Mouse (Mus musculus) C2C12 (cell line): ENCODE results near the gene Slc25a36. TPM values are rescaled to one million over a fixed set of nuclear protein-coding genes. Genes with fewer than 3 reads are reported as not detected.

Experiments
- H3K27me3 ChIP-seq: one replicate; pipeline ENCODE4 v1.6.1; 2011; ENCODE audit not compliant: control insufficient read depth, insufficient read depth, insufficient read length
- H3K36me3 ChIP-seq: one replicate; pipeline ENCODE4 v1.6.1; 2011; ENCODE audit not compliant: control insufficient read depth, insufficient read depth
- H3K4me3 ChIP-seq: one replicate; pipeline ENCODE4 v1.5.1; 2011; ENCODE audit warnings: mild to moderate bottlenecking, control low read depth; ENCODE audit not compliant: poor library complexity, insufficient read depth, severe bottlenecking
- H3K79me2 ChIP-seq: one replicate; pipeline ENCODE4 v1.6.1; 2011; ENCODE audit not compliant: control insufficient read depth, insufficient read depth
- H3K79me3 ChIP-seq: one replicate; pipeline ENCODE4 v1.6.1; 2011; ENCODE audit warnings: low read depth, control low read depth
- H3ac ChIP-seq: one replicate; pipeline ENCODE3; 2011; ENCODE audit warnings: low read depth; ENCODE audit not compliant: control insufficient read depth, insufficient read length
- CEBPB ChIP-seq: IDR thresholded peaks from one replicate; pipeline ENCODE4 v1.6.1; 2011; ENCODE audit warnings: low read depth, mild to moderate bottlenecking, control low read depth, moderate library complexity
- CTCF ChIP-seq: IDR thresholded peaks from one replicate; pipeline ENCODE4 v1.5.1; 2011; ENCODE audit not compliant: control insufficient read depth, insufficient read depth, insufficient read length
- FOSL1 ChIP-seq: IDR thresholded peaks from one replicate; pipeline ENCODE4 v1.8.0; 2011; ENCODE audit warnings: mild to moderate bottlenecking, low read length; ENCODE audit not compliant: poor library complexity, insufficient read depth, severe bottlenecking
- MAX ChIP-seq: IDR thresholded peaks from one replicate; pipeline ENCODE4 v1.6.1; 2011; ENCODE audit warnings: mild to moderate bottlenecking, control low read depth
- MYOD1 ChIP-seq: IDR thresholded peaks from one replicate; pipeline ENCODE4 v1.6.1; 2011; ENCODE audit warnings: low read depth; ENCODE audit not compliant: control insufficient read depth, insufficient read length
- MYOG ChIP-seq: IDR thresholded peaks from one replicate; pipeline ENCODE4 v1.6.1; 2011; ENCODE audit not compliant: control insufficient read depth, insufficient read length; ENCODE audit errors: extremely low read depth
- USF1 ChIP-seq: IDR thresholded peaks from one replicate; pipeline ENCODE4 v1.6.1; 2011; ENCODE audit warnings: low read depth, mild to moderate bottlenecking, control low read depth, moderate library complexity
- polyA plus RNA-seq: library from polyadenylated mRNA; unstranded; fragments of >200 nt; fragmentation: generic; extraction: Trizol; gene quantifications from one replicate; pipeline ENCODE4 v1.2.1, GENCODE M21; 2012; ENCODE audit warnings: missing spikeins

Slc25a36 gene
- polyA plus RNA-seq, 1 experiment = 4.9 TPM

DNA sequence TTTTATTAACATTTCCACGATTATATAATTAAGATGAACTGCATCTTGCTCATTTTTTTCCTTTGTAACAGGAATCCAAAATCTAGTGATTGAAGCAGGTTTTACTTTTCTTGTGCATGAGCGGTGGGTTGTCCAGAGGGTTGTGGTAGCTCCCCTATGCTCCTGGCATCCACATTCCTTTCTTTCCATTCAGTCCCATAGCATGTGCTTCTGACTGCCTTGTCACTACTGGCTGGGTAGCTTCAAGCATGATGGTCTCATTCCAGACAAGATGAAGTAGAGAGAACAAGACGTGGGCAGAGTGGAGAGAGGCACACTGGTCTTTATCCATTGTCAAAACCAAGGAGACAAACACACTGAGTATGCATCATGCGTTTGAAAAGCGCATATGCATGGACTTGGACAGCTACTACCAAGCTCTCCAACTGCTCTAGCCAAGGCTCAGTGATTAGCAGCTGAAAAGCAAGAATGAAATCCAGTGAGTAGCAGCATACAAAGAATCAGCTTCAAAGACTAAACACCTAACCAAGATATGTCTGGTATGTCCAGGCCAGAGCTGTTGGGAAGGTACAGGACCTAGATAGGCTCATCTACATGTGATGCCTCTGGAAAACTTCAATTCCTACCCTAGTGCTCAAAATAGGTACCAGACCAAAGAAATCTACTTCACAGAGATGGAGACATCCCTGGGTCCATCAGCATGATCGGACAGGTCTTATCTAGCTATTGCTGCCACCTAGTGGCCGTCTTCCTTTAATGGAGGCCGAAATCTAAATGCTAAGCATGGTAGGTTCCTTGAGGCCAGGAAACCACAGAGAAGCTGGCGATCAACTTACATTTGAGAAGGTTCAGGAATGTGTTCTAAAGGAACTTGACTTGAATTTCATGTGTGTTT is 42.5 kb downstream of the Slc25a36 start:
- Histone ChIP-seq H3K36me3 (no peaks in the 10 kb centered on the region), H3K79me2 (no peaks in the 10 kb centered on the region), H3K79me3 (no peaks in the 10 kb centered on the region), H3ac (no peak overlapping the region), H3K4me3 (no peak overlapping the region), H3K27me3 (no peaks in the 10 kb centered on the region)
- TF ChIP-seq MYOD1 = no peak
- peak; percentile 43 for TF ChIP-seq CTCF

DNA sequence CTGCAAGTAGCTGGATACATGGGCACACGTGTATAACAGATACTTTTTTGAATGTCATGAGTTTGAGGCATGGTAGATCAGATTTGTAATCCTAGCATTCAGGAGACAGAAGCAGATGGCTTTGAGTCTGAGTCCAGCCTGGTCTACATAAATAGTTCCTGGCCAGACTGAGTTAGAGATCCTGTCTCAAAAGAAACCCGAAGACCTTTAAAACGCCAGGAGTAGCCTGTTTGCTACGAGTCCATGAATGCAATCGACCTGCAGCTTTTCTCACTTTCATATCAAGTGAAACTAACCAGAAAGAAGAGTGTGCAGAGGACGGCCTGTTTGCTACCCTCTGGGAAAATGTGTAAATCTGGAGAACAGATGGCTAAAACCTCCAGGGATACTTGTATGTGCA is 43.2 kb downstream of the Slc25a36 start:
- no peaks in the 10 kb centered on the region for H3K36me3 ChIP-seq
- H3K79me2 ChIP-seq = no peaks in the 10 kb centered on the region
- no peaks in the 10 kb centered on the region for H3K79me3 ChIP-seq
- H3ac ChIP-seq = no peak overlapping the region
- H3K27me3 ChIP-seq = no peaks in the 10 kb centered on the region
- no peak overlapping the region for H3K4me3 ChIP-seq
- TF ChIP-seq USF1 (no peak), CEBPB (no peak), CTCF (no peak), MYOG (no peak), MAX (no peak), FOSL1 (no peak), MYOD1 (no peak)

DNA sequence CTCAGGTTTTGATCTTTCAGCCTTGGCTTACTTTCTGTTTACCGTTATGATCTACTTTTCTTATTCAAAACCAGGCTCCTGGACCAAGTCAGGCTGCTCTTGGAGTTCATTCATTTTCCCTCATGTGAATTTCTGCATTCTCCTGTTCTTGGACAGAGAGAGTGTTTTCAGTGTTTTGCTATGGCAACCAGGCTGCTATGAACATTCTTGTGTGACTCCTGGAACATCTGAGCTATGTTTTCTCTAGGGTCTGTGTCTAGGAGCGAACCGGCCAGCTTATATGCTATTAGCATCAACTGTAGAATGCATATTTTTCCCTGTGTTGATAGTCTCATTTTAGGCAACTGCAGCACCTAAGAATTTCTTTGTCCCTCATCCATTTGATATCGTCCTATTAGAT is 45.1 kb downstream of the Slc25a36 start:
- Histone ChIP-seq H3K4me3 (no peak overlapping the region), H3K27me3 (no peaks in the 10 kb centered on the region), H3K79me3 (no peaks in the 10 kb centered on the region), H3ac (no peak overlapping the region), H3K36me3 (no peaks in the 10 kb centered on the region), H3K79me2 (no peaks in the 10 kb centered on the region)
- TF ChIP-seq FOSL1 (no peak), MYOG (no peak), USF1 (no peak), CEBPB (no peak), CTCF (no peak), MYOD1 (no peak), MAX (no peak)

GRCm38 (mm10) chr9:97065216-97065615 is 45.7 kb downstream of the Slc25a36 start:
- H3K79me3 ChIP-seq = no peaks in the 10 kb centered on the region
- H3K4me3 ChIP-seq = no peak overlapping the region
- no peak overlapping the region for H3ac ChIP-seq
- no peaks in the 10 kb centered on the region for H3K79me2 ChIP-seq
- H3K36me3 ChIP-seq = no peaks in the 10 kb centered on the region
- TF ChIP-seq CEBPB (no peak), CTCF (no peak), MYOD1 (no peak), MYOG (no peak), USF1 (no peak), MAX (no peak), FOSL1 (no peak)
- no peaks in the 10 kb centered on the region for H3K27me3 ChIP-seq

- Histone ChIP-seq H3K79me3 (no peaks in the 10 kb centered on the region), H3ac (no peak overlapping the region), H3K79me2 (no peaks in the 10 kb centered on the region), H3K27me3 (no peaks in the 10 kb centered on the region), H3K4me3 (no peak overlapping the region), H3K36me3 (no peaks in the 10 kb centered on the region)
- TF ChIP-seq MYOG = no peak
- TF ChIP-seq USF1 = no peak
- TF ChIP-seq MYOD1 = no peak
- TF ChIP-seq CEBPB = no peak
- no peak for TF ChIP-seq FOSL1
- no peak for TF ChIP-seq CTCF
Measured at GRCm38 (mm10) chr9:97064161-97064560, 46.8 kb downstream of the Slc25a36 start.
